Mouse (Mus musculus) megakaryocyte, embryonic 14.5 days (primary cell): ENCODE data around the gene Zim1.

Source experiments
- FLI1 ChIP-seq: IDR thresholded peaks from 2 replicates; pipeline ENCODE4 v1.6.1; 2012; ENCODE audit warnings: low read length, inconsistent platforms, mixed read lengths
- GATA1 ChIP-seq: IDR thresholded peaks from 3 replicates; pipeline ENCODE4 v1.6.1; 2012; ENCODE audit warnings: mixed read lengths, low read length, inconsistent platforms, borderline replicate concordance

DNA sequence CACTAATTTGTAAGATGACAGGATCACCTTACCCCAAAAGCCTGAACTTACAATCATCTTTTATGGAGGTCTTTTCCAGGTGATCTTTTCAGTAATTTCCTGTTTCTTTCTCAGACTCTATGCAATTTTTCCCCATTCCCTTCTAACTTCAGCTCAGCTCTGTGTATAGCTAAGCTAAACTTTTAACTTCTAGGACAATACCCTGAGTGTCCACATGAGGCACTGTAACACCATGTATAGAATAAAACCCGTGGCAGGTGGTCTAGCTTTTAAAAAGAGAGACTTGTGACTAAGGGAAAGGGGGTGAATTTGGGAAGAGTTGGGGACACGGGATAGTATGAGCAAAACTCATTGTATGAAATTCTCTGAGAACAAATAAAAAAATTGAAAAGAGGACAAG, 36.6 kb downstream of the Zim1 start:
- no peak for TF ChIP-seq GATA1
- no peak for TF ChIP-seq FLI1
